Mouse (Mus musculus) liver, embryonic 14.5 days (tissue): ENCODE results near the gene Hist1h3b. TPM values are rescaled to one million over a fixed set of nuclear protein-coding genes. Genes with fewer than 3 reads are reported as not detected.
A peak's percentile ranks its signal among the peaks of the same experiment; 100 is the strongest.

Experiments
- ATAC-seq: fragments of 200-750 bp; cut with Nextera tagmentation; 2 replicates; pipeline ENCODE4 v1.8.0; 2017; ENCODE audit warnings: moderate number of reproducible peaks, mild to moderate bottlenecking, moderate library complexity; ENCODE audit not compliant: insufficient read depth
- DNase-seq, 3 experiments: peaks; one replicate each; pipeline ENCODE4 v3.0.0-alpha.2; 2012 to 2013; ENCODE audit warnings: low read depth in 3 of 3, low spot score in 3 of 3
- H3K27ac ChIP-seq: fragments of 300-500 bp; sonication (generic); 2 replicates; pipeline ENCODE4 v1.5.1; 2014; ENCODE audit warnings: moderate library complexity, mild to moderate bottlenecking, control low read depth, inconsistent platforms
- H3K27me3 ChIP-seq: fragments of 300-500 bp; sonication (generic); 2 replicates; pipeline ENCODE4 v1.6.1; 2014; ENCODE audit warnings: mild to moderate bottlenecking, low read length, moderate library complexity; ENCODE audit not compliant: control insufficient read depth, insufficient read depth
- H3K36me3 ChIP-seq: fragments of 300-500 bp; sonication (generic); replicated peaks from 2 replicates; pipeline ENCODE4 v1.6.1; 2014; ENCODE audit warnings: low read depth; ENCODE audit not compliant: control insufficient read depth, insufficient read depth
- H3K4me1 ChIP-seq, 2 experiments: fragments of 200-500 bp in 1 of 2; fragments of 300-500 bp in 1 of 2; sonication (generic) in 1 of 2; replicated peaks; 2 replicates each; pipeline ENCODE4 v1.6.1; 2012 to 2014; ENCODE audit warnings: antibody characterized with exemption in 1 of 2, inconsistent platforms in 1 of 2, low read length in 1 of 2; ENCODE audit not compliant: control insufficient read depth in 2 of 2, insufficient read depth in 2 of 2
- H3K4me2 ChIP-seq: fragments of 300-500 bp; sonication (generic); 2 replicates; pipeline ENCODE4 v1.6.1; 2014; ENCODE audit warnings: low read depth, mild to moderate bottlenecking, control low read depth, moderate library complexity
- H3K4me3 ChIP-seq, 2 experiments: fragments of 200-500 bp in 1 of 2; fragments of 300-500 bp in 1 of 2; sonication (generic) in 1 of 2; 2 replicates each; pipeline ENCODE4 v1.5.1; 2012 to 2014; ENCODE audit warnings: low read depth in 2 of 2, low read length in 2 of 2, mild to moderate bottlenecking in 2 of 2, control low read depth in 1 of 2, inconsistent platforms in 1 of 2, moderate library complexity in 1 of 2; ENCODE audit not compliant: insufficient read depth in 1 of 2
- H3K9ac ChIP-seq: fragments of 300-500 bp; sonication (generic); replicated peaks from 2 replicates; pipeline ENCODE4 v1.6.1; 2014; ENCODE audit warnings: mild to moderate bottlenecking, control low read depth, moderate library complexity
- H3K9me3 ChIP-seq: fragments of 300-500 bp; sonication (generic); 2 replicates; pipeline ENCODE4 v1.6.1; 2016; ENCODE audit warnings: low read length, mixed read lengths; ENCODE audit not compliant: control insufficient read depth
- CTCF ChIP-seq: IDR thresholded peaks from 2 replicates; pipeline ENCODE4 v1.5.1; 2016; ENCODE audit warnings: antibody characterized with exemption, low read depth, control low read depth
- EP300 ChIP-seq: IDR thresholded peaks from 2 replicates; pipeline ENCODE4 v1.6.1; 2016; ENCODE audit warnings: antibody characterized with exemption, low read depth
- WGBS: fragments of 180-500 bp; shearing (Covaris S2); extraction: QIAGEN DNeasy Blood & Tissue Kit; methylation state at CpG from one replicate; pipeline ENCODE4 v1.1.7; 2014; ENCODE audit not compliant: insufficient replicate concordance; 5-methylcytosine and 5-hydroxymethylcytosine counted together
- polyA plus RNA-seq, 2 experiments: library from polyadenylated mRNA; depleted of rRNA in 1 of 2; stranded (reverse) in 1 of 2; unstranded in 1 of 2; fragments of >200 nt; fragmentation: Nextera tagmentation in 1 of 2; extraction: Ambion mirVana in 1 of 2; gene quantifications; 2 replicates each; pipeline versions ENCODE4 v1.2.1 to v1.2.3; 2012 to 2014

Gene Hist1h3b
- polyA plus RNA-seq, 2 experiments, result 11.4 to 40.0 TPM

GRCm38 (mm10) chr13:23738041-23738440 is 14.0 kb upstream of the Hist1h3b start:
- WGBS, result 19% methylated on average over 4 of the region's 4 CpGs
- H3K27me3 ChIP-seq, result no peaks in the 10 kb centered on the region
- ATAC-seq, result no peak
- H3K9ac ChIP-seq, result peak overlapping the region; percentile 97
- H3K4me2 ChIP-seq, result peak overlapping the region; percentile 94
- no peaks in the 10 kb centered on the region for H3K9me3 ChIP-seq
- peak overlapping the region in 1 of 2 experiments; percentile 65; a peak in 2 of 4 replicates for H3K4me3 ChIP-seq
- H3K27ac ChIP-seq, result peak overlapping the region; percentile 99
- TF ChIP-seq EP300, result no peak
- no peak for TF ChIP-seq CTCF
- H3K4me1 ChIP-seq, result peaks cover 16 to 17% of the 10 kb centered on the region in 2 experiments
- no peak for DNase-seq
- no peaks in the 10 kb centered on the region for H3K36me3 ChIP-seq

GRCm38 (mm10) chr13:23738677-23739068 is 13.4 kb upstream of the Hist1h3b start, which contains the start of gene Hist1h1c:
TSS of gene Hist1h1c (plus strand) at chr13:23738808.
- ATAC-seq, result peak; percentile 77

GRCm38 (mm10) chr13:23739069-23739921 is 12.8 kb upstream of the Hist1h3b start:
- TF ChIP-seq CTCF (no peak; the same call in 1 of the 2 replicates), EP300 (peak; percentile 68)
- Histone ChIP-seq H3K27ac (peak overlapping the region; percentile 99), H3K27me3 (no peaks in the 10 kb centered on the region), H3K9me3 (no peaks in the 10 kb centered on the region), H3K4me2 (peak overlapping the region; percentile 94), H3K9ac (peak overlapping the region; percentile 97), H3K36me3 (no peaks in the 10 kb centered on the region), H3K4me1 (peaks cover 16 to 22% of the 10 kb centered on the region in 2 experiments), H3K4me3 (peak overlapping the region; percentile 65 to 86)
- WGBS, result under 1% methylated on average over 39 of the region's 39 CpGs
- ATAC-seq (peak; percentile 78), DNase-seq (peak; percentile 90 to 96 (median 93))

More at GRCm38 (mm10) chr13:23738677-23739068, 13.4 kb upstream of the Hist1h3b start, which contains the start of gene Hist1h1c:
- peak; percentile 81 for TF ChIP-seq EP300
- peak; percentile 41 for TF ChIP-seq CTCF
- Histone ChIP-seq H3K4me2 (peak within 1 kb of the TSS; percentile 94), H3K27me3 (no peaks in the 10 kb centered on the region), H3K9me3 (no peaks in the 10 kb centered on the region), H3K4me1 (peaks cover 16 to 20% of the 10 kb centered on the region in 2 experiments), H3K27ac (peak within 1 kb of the TSS; percentile 99), H3K36me3 (no peaks in the 10 kb centered on the region), H3K9ac (peak within 1 kb of the TSS; percentile 97), H3K4me3 (peak within 1 kb of the TSS; percentile 65 to 86)
- under 1% methylated on average over 33 of the region's 38 CpGs for WGBS
- peak; percentile 90 to 91 (median 91) for DNase-seq

GRCm38 (mm10) chr13:23739922-23740252 is 12.2 kb upstream of the Hist1h3b start:
- Histone ChIP-seq H3K27me3 (no peaks in the 10 kb centered on the region), H3K4me2 (peak overlapping the region; percentile 94), H3K9ac (peak overlapping the region; percentile 97), H3K4me3 (peak overlapping the region; percentile 65 to 86), H3K4me1 (peaks cover 16 to 22% of the 10 kb centered on the region in 2 experiments), H3K9me3 (no peaks in the 10 kb centered on the region), H3K36me3 (no peaks in the 10 kb centered on the region), H3K27ac (peak overlapping the region; percentile 99)
- no peak for TF ChIP-seq CTCF
- TF ChIP-seq EP300, result peak; percentile 11; the same call in 1 of the 2 replicates
- DNase-seq (no peak), ATAC-seq (no peak)
- under 1% methylated on average over 14 of the region's 14 CpGs for WGBS

GRCm38 (mm10) chr13:23740256-23740840 is 11.7 kb upstream of the Hist1h3b start:
- H3K4me2 ChIP-seq, result peak overlapping the region; percentile 94
- no peaks in the 10 kb centered on the region for H3K9me3 ChIP-seq
- H3K4me1 ChIP-seq, result peaks cover 16 to 22% of the 10 kb centered on the region in 2 experiments
- TF ChIP-seq EP300 (peak; percentile 6; the same call in 1 of the 2 replicates), CTCF (no peak)
- no peaks in the 10 kb centered on the region for H3K27me3 ChIP-seq
- ATAC-seq (no peak), DNase-seq (peak in 1 of 3 experiments; percentile 62)
- H3K36me3 ChIP-seq, result no peaks in the 10 kb centered on the region
- peak overlapping the region; percentile 97 for H3K9ac ChIP-seq
- WGBS, result 15% methylated on average over 13 of the region's 13 CpGs
- H3K4me3 ChIP-seq, result peak overlapping the region; percentile 65 to 86
- H3K27ac ChIP-seq, result peak overlapping the region; percentile 99
